Mouse (Mus musculus) heart, postnatal 10 days (tissue): ENCODE data around the gene Kif16b. TPM values are rescaled to one million over a fixed set of nuclear protein-coding genes. Genes with fewer than 3 reads are reported as not detected.

Experiments used
- DNase-seq, 2 experiments: peaks; one replicate each; pipeline ENCODE4 v3.0.0; 2021
- intact Hi-C: fragments of 180-260 bp; cut with DNase I; formaldehyde crosslinking; loops from one replicate; pipeline ENCODE4 v1.15.1; 2025
- total RNA-seq, 2 experiments: library from RNA; stranded (reverse); gene quantifications; 2 replicates each; pipeline ENCODE4 v1.2.3; 2021

Gene Kif16b
- total RNA-seq, 2 experiments from 2014 or later = 26.2 to 28.3 TPM

DNA sequence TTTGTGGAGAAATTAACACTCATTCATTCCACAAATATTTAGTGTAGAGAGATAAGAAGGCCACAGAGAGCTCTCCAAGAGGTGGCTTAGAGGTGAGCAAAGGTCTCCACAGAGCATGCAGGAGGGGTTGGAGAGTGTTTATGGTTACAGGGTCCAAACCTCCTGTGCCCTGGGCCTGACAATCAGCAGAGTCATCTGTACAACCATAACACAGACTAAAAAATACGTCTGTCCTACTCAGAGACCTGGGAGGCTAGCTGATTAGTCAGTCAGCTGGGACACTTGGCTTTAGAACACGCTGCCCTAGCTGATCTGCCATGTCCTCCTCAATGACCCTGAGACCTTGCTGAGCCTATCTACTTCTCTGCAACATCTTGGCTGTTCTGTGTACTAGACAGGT lies 24.7 kb downstream of the Kif16b start:
- intact Hi-C loops = no loop called here
- no peak for DNase-seq

DNA sequence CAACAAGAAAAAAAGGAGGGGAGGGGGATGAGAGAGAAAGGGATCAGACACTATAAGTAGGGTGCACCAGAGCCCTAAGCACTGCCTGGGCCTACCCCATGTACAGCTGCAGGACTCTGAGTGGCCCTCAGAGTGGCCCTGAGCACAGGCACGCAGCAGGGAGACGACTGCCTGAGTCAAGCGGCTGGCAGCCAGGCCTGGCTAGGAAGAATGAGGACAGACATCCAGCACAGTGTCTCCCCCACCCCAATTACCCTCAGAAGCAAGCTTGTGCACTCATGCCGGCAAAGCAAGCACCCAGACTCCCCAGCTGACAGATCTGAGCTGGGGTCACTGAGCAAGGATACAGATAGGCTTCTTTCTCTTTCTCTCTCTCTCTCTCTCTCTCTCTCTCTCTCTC lies 25.4 kb downstream of the Kif16b start:
- no peak for DNase-seq
- intact Hi-C loops = no loop called here

DNA sequence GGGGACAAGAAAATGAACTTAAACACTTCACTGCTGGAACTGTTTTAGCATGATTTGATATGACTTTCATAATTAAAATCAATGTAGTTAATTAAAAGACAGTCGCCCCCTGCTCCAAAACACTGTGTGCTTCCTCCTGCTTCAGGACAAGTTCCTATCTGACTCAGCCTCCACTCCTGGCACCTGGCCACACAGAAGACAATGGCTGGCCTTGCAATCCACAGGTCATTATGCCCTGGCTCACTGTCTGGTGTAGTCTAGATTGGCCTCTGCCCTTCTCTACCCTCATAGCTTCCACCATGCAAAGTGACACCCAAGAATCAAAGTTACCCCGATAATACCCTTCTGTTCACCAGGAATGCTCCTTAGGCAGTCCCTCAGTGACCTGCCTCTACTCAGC lies 26.8 kb downstream of the Kif16b start:
- intact Hi-C loops = no loop called here
- peak; percentile 49 to 58 for DNase-seq

DNA sequence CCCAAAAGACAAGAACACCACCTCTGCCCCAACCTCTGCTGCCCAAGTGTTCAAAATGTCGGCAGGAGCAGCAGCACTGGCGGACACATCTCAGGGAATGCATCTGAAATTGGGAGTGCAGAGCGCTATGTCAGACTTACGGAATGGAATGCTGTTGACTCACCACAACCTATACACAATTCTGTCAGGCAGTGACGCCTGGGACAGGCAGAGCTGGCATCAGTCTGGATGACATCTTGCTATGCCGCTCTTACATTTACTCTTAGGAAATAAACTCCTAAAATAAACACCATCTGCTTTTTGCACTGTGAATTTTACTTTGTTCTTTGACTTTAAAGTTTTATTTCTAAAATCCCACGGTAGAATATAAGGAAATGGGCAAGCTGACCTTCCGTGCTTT lies 31.3 kb downstream of the Kif16b start:
- no peak for DNase-seq
- intact Hi-C loops = no loop called here

DNA sequence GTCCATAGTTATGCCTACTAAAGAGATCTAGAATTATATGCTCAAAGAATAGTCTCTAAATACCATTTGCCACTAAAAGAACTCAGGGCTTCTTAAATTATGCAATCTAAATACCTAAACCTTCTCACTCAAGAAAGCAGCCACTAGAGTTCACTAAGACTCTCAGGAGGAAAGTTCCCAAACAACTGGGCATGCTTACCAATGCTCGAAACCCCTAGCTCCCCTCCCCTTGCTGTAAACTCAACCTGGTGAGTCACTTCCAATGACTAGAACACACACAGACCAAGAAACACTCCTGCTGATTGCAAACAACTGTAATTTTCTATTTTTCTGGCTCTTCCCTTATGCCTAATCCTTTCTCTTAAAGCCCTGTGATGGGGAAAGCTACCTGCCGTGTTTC lies 33.9 kb downstream of the Kif16b start:
- no peak for DNase-seq
- intact Hi-C loops = no loop called here

DNA sequence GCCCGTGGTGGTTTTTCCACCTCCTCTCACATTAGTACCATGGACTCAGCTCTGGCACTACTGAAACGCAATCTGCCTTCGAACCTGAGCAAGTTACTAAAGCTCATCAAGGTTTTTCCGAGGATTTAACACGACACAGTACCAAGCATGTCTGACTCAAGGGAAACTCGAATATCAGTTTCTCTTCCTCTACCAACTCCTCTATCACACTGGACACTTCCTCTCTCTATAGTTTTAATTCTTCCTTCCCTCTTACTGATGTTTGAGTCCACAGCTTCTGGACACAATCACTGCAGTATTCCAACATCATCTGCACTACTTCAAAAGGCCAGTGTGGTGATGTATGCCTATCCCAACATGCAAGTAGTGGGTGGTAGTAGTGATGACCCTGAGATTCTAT lies 40.3 kb downstream of the Kif16b start:
- DNase-seq = no peak
- intact Hi-C loops = loop anchor here (1.0 kb wide), 1 partner anchor 106 kb away; no protein-coding TSS in a partner anchor

DNA sequence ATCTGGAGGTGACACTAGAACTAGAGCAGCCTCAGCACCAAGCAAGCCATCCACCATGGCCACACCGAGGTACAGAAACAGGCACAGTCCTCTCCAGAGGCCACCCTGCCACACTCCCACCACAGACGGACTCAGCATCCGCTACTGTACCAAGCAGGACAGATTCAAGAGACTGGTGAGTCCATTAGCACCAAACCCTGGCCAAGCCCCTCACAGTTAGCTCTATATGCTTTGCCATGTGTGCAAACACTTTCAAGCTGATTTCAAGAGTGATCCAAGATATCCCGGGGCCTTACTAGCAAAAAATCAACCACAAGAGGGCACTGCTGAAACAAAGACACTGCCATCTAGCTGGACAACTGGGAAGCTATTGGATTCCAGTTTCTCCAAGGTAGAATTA lies 41.9 kb downstream of the Kif16b start:
- intact Hi-C loops = loop anchor here (1.0 to 5.0 kb wide), 2 partner anchors 68 to 235 kb away; no protein-coding TSS in a partner anchor
- peak; percentile 58 to 70 for DNase-seq

DNA sequence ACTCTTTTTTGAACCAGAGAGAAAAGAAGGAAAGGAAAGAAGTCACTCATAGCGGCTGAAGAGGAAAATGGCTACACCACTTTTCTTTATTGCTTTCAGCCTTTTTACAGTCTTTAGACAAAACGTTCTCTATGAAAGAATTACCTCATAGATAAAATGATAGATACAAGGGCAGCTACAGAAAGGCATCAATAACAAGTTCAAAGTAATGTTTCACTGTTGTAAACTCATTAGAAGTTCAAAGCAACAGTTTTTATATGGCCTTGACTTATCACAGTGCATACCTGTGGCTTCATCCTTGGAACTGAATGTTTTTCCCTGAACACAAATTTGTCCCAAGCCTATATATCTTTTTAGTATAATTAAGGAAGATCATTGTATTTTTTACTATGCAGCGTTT lies 62.6 kb downstream of the Kif16b start:
- no peak for DNase-seq
- intact Hi-C loops = no loop called here

DNA sequence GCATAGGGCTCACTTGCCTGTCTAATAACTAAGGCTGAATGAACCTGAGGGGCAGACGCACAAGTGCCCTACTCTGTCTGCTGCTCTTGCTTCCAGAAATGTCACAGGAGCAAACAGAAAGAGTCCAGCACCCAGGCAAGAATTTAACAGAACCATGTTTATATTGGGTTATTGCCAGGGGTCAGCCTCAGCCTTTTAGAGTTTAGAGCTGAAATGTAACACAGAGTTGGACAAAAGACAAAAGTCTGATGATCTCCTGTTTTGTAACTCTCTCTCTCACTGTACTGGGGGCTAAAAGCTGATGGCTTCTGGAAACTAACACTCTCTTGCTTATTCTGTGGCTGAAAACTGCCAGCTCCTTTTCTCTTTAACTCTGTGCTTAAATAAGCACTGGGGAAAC lies 63.2 kb downstream of the Kif16b start:
- intact Hi-C loops = no loop called here
- DNase-seq = peak; percentile 19 to 40

DNA sequence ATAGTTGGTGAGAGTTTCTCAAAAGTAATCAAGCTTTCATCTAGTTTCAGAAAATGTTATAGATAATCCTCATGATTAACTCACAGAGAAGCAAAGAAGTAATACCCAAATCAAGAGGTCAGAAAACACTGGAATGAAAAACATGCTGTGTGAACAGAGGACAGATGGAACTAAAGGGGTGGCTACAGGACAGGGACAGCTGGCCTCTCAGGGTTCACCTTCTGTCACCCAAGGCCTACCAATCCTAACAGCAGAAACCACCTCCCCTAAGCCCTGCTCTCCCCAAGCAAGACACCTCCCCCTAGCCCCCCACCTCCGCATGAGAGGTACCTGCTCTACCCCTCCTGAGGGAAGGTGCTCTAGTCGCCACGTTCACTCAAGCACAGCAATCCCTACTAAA lies 66.6 kb downstream of the Kif16b start:
- intact Hi-C loops = no loop called here

DNA sequence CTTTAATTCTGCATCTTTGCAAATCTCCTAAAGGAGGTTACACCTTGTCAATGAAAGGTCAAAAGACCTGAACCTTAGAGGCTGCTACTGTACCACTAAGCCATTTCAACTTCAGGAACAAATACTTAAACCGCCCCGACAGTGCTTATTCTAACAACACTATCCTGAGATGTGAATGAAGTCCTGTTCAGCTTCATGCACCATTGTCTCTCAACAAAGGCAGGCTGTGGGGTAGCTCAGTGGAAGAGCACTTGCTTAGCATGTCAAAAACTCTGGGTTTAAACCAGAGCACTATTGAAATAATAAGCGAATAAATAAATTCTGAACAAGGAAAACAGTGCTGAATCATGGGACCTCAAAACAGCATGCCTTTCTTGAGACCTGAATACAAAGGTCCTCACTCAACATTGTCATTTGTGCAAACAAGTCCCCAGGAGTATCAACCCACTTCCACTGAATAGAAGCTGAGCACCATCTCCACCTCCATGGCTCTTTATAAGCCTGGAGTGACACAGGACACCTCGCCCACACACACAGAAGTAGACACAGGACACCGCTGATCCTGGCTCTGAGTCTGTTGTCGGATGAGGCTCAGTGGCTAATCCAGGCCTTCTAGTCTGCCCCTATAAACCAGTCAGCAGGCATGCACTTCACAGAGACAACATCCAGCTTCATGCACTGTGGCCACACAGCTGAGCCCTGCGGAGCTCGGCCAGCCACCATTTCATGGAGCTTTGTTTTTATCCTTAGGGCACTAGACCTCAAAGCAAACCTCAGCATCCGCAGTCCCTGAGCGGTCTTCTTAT lies 68.5 kb downstream of the Kif16b start:
- intact Hi-C loops = no loop called here

More for the DNA sequence above, 66.6 kb downstream of the Kif16b start:
- DNase-seq = no peak

DNA sequence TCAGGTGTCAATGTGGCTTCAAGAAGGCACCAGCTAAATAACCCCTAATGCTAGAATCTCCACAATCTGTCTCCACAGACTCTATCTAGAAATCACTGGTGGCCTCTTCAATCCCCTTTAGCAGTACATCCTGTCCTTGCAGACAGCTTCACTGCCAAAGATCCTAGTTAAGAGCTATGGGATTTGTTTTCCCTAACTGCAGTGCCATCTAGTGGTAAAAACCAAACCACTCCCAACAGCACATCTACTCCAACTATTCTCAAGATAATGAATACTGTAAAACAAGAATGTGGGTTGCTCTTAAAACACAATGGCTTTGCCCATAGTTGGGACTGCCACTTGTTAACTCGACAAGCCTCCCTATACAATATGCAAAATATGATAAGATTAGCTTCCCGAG lies 88.3 kb downstream of the Kif16b start:
- DNase-seq = peak; percentile 56 to 73
- intact Hi-C loops = loop anchor here (10.0 kb wide), 1 partner anchor 558 kb away; no protein-coding TSS in a partner anchor

More for the DNA sequence above, 68.5 kb downstream of the Kif16b start:
- no peak for DNase-seq

DNA sequence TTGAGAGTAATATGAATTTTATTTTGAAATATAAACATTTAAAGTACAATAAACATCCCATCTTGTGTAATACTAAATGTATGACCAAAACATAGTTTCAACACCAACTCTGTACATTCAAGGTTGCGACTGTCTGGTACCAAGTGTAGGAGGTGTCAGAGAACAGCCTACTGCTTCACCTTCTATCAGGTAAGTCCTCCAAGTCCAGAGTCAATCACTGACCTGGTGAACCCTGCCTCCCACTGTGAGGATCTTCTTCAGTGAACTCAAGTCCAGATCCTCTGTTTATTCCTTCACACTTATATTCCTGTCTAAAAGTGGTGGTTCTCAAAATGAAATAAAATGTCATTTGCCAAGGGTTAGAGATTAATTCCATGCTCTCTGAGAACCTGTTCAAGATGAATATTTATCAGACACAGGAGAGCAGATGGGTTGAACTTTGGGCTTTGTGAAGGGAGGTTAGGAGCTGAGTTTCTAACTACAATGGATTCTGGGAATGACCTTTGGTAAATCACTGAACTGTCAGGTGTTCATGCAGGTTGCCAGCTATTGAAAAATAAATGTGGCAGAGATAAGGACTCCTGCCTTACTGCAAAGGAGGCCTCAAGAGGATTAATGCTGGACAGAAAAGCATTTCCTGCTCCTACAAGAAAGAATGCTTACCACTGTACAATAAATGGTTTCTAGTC lies 97.4 kb downstream of the Kif16b start:
- DNase-seq = no peak
- intact Hi-C loops = no loop called here

DNA sequence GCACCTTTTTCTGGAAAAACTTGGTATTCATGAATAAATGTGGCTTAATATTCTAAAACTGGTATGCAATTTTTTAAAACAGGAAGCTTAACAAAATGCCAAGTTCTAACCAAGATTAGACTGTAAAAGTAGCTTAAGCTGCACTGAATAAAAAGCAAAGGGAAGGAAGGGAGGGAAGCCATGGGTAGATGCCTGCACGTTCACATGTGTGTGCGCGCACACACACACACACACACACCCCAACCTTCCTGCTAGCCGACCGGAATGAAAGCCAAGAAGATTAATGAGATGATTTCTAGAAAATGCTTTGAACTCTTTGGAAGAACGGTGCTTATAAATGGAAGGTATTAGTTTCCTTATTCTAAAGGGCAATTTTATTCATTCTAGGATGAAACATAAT lies 104.0 kb downstream of the Kif16b start:
- intact Hi-C loops = no loop called here
- no peak for DNase-seq

DNA sequence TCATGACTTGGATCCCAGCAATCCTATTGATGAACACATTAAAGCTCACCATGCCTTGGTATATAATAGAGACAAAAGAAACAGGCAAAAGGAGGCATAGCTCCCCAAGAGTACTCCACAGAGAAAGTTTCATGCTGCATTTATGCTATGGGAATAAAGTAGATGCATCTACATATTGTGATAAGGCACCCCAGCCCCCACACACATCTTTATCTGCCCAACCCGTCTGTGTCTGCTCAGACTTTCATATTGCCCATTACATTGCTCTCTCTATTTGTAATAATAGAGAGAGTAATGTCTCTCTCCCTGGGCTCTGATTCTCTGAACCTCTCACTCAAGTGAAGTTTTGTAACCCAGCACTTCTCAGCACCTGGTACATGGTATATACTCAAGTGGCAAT lies 126.0 kb downstream of the Kif16b start:
- no peak for DNase-seq
- intact Hi-C loops = no loop called here

DNA sequence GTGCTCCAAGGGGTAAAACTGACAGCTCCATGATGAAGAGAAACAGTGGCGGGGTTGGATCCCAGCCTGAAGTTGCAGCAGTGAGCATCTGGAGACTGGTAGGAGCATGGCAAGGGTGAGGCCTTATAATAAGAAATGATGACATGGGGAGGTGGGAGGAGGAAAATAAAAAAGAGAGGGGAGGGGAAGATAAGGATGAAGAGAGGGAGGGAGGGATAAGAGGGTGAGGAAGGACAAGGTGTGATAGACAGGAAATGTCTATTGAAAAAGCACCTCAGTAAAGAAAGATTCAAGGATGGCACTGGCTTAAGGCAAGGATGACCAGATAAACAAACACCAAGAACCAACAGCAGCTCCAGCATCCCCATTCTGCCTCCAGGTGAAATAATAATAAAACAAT lies 126.6 kb downstream of the Kif16b start:
- intact Hi-C loops = no loop called here
- no peak for DNase-seq

DNA sequence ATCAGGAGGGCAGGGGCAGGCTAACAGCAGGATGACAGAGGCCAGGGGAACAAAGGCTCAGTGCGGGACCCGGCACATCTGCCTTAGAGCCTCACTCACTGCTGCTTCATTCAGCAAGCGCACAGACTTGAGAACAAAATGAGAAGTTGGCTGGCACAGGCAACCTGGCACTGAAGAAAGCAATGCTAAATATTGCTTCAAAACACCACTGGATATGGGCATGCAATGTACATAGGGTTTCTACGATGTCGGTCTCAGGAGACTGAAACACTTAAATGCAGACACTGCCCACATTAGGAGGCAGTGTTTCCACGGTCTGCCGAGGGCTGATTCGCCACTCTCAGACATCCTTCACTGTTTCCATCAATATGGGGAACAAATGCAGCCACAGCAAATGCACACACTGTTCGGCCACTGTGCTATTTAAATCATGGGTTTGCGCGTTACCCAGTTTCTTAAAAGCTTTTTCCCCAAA lies 131.6 kb downstream of the Kif16b start:
- no peak for DNase-seq
- intact Hi-C loops = no loop called here

DNA sequence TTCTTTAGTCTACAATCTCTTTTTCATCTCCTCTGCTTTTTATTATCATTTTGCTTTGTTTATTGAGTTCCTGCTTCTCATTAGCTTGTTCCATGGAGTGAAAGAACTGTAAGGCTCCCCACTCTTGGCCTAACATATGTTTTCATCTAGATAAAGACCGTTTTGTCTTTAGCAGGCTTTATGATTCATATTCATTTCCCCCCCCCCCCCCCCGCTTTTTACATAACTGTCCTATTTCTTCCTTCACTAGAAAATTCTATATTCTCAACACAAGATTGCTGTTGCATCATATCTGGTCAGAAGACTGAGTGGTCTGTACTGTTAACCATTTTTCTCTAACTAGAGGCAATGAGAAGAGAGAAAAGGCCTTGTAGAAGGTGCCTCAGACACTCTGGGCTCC lies 137.1 kb downstream of the Kif16b start:
- intact Hi-C loops = no loop called here

DNA sequence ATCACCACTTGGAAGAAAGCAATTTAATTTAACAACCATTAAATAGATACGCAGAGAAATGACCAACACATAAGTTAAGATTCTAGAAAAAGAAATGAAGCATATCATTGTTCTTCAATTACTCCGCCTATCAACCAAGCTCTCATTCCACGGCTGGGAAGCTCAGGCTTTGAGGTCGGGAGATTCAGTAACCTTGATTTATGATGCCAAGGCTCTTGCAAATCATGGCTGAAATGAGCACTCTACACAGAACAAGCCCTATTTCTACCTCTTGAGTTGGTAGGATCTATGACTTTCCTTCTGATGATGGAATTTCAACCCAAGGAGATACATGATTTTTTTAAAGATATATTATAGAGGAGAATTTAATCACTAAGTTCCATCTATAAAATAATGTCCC lies 140.5 kb downstream of the Kif16b start:
- intact Hi-C loops = no loop called here
- no peak for DNase-seq

More for the DNA sequence above, 137.1 kb downstream of the Kif16b start:
- no peak for DNase-seq

DNA sequence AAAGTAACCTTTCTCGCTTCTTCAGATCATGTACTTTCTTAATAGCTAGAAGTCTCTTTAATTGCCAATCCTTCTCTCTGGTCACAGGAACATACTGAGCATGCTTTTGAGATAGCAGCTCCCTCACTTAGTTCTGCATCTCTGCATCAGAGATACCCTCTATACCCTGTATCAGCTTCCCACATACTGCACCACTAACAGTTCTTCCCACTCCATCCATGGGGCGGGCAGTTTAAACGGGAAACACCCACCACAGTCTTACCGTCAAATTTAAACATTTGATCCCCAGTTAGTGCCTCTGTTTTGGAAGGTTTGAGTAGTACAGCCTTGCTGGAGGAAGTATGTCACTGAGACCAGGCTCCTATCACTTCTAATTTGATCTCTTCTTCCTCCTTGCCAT lies 142.1 kb downstream of the Kif16b start:
- intact Hi-C loops = no loop called here
- DNase-seq = no peak

DNA sequence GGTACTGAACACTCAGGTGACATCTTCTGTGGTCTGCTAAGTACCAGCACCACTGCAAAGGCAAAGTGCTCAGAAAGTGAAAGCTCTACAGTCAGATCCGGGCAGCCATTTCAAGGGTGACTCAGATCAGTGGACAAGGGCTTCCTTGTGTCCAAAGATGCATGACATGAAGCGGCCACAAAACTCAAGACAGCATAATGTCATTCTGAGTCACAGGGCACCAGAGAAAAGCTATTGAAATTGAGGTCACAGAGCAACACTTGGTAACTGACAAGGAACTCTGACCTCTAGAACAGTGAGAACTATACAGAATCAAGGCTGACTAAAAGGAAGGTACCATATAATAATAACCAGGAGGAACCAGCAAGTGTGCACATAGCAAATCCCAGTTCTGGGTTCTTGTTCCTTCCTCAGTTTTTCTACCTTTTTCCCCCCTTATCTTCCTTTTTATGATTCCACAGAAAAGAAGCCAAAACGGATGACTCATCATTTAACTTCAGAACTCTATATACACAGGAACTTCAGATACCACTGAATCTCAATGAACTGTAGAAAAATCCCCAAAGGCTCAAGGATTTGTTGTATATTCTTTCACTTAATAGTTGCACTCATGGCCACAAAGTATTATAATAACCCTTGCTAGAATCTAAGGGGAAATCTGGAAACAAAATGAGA lies 143.1 kb downstream of the Kif16b start:
- no peak for DNase-seq
- intact Hi-C loops = no loop called here
